Mouse (Mus musculus) forebrain, embryonic 12.5 days (tissue): ENCODE measurements around the gene Repin1. TPM values are rescaled to one million over a fixed set of nuclear protein-coding genes. Genes with fewer than 3 reads are reported as not detected.

Source experiments
- polyA plus RNA-seq: library from polyadenylated mRNA; unstranded; fragments of >200 nt; fragmentation: Nextera tagmentation; extraction: Ambion mirVana; gene quantifications from 2 replicates; pipeline ENCODE4 v1.2.1, GENCODE M21; 2016

The Repin1 gene
- polyA plus RNA-seq, 1 experiment from 2014 or later: 46.7 TPM

Other genes starting within 250 kb of the Repin1 start
- gene Krba1, start 198.3 kb upstream of the Repin1 start, polyA plus RNA-seq: 27.2 and 28.1 TPM in 2 replicates
- gene Zfp467, start 148.1 kb upstream of the Repin1 start, polyA plus RNA-seq: 22.1 and 22.7 TPM in 2 replicates
- 0.40 and 0.53 TPM in 2 replicates for gene Sspo, start 145.7 kb upstream of the Repin1 start, polyA plus RNA-seq
- gene Atp6v0e2, start 56.3 kb upstream of the Repin1 start, polyA plus RNA-seq: 78.6 and 88.3 TPM in 2 replicates
- gene Lrrc61, start 39.1 kb upstream of the Repin1 start, polyA plus RNA-seq: 16.7 and 21.3 TPM in 2 replicates
- 0.74 and 1.2 TPM in 2 replicates for gene Rarres2, start 21.1 kb upstream of the Repin1 start, polyA plus RNA-seq
- gene Gm45021, start 4.3 kb upstream of the Repin1 start, polyA plus RNA-seq: not detected in 2 replicates
- not detected in 2 replicates for gene Gm44965, start 58 bp downstream of the Repin1 start, polyA plus RNA-seq
- gene Zfp775, start 8.2 kb downstream of the Repin1 start, polyA plus RNA-seq: 13.4 and 14.9 TPM in 2 replicates
- gene AI854703, start 32.9 kb downstream of the Repin1 start, polyA plus RNA-seq: 1.2 and 1.6 TPM in 2 replicates
- 0.36 TPM in 2 replicates for gene Gimap8, start 53.4 kb downstream of the Repin1 start, polyA plus RNA-seq
- 2.0 and 2.6 TPM in 2 replicates for gene Gimap9, start 82.2 kb downstream of the Repin1 start, polyA plus RNA-seq
- gene Gimap4, start 90.7 kb downstream of the Repin1 start, polyA plus RNA-seq: 2.8 and 3.4 TPM in 2 replicates
- gene Gimap6, start 114.3 kb downstream of the Repin1 start, polyA plus RNA-seq: 5.7 and 6.5 TPM in 2 replicates
- gene Gm28053, start 124.7 kb downstream of the Repin1 start, polyA plus RNA-seq: not detected in 2 replicates
- not detected in 2 replicates for gene Gimap7, start 124.7 kb downstream of the Repin1 start, polyA plus RNA-seq
- gene Gimap1, start 145.2 kb downstream of the Repin1 start, polyA plus RNA-seq: 3.0 and 3.3 TPM in 2 replicates
- 0.50 and 1.0 TPM in 2 replicates for gene Gimap5, start 152.3 kb downstream of the Repin1 start, polyA plus RNA-seq
- gene Gimap3, start 177.0 kb downstream of the Repin1 start, polyA plus RNA-seq: not detected in 2 replicates
- gene Tmem176a, start 247.0 kb downstream of the Repin1 start, polyA plus RNA-seq: 12.0 and 16.7 TPM in 2 replicates
- gene Tmem176b, start 247.6 kb downstream of the Repin1 start, polyA plus RNA-seq: 67.1 and 77.8 TPM in 2 replicates